Mouse (Mus musculus) CH12F3 (cell line): ENCODE measurements around the gene Cd3g.
"Not testable (repeated sequence)": the region's sequence is repeated elsewhere in the genome, so short reads cannot be mapped to it uniquely, and the experiment has no call there.

ENCODE experiments used
- in situ Hi-C: fragments of 300-500 bp; cut with MboI; formaldehyde crosslinking; loops from 2 replicates; pipeline ENCODE4 v1.14.3; 2020; ENCODE audit warnings: low sequenced_read_pairs

Gene Cd3g

GRCm38 (mm10) chr9:44986242-44986781 lies 6.1 kb upstream of the Cd3g start:
- in situ Hi-C loops, result no loop called here

- in situ Hi-C loops, result no loop called here
Observed at GRCm38 (mm10) chr9:44985721-44986161, 5.5 kb upstream of the Cd3g start.

GRCm38 (mm10) chr9:44983001-44983400 lies 2.8 kb upstream of the Cd3g start:
- in situ Hi-C loops, result no loop called here

GRCm38 (mm10) chr9:44982531-44982930 lies 2.3 kb upstream of the Cd3g start:
- in situ Hi-C loops, result no loop called here

- in situ Hi-C loops, result no loop called here
Observed at GRCm38 (mm10) chr9:44982081-44982480, 1.9 kb upstream of the Cd3g start.

GRCm38 (mm10) chr9:44981676-44982075 lies 1.4 kb upstream of the Cd3g start, which contains the start of gene Cd3d:
Gene Cd3d (plus strand): TSS chr9:44981786.
- in situ Hi-C loops, result no loop called here

GRCm38 (mm10) chr9:44981104-44981503 lies 873 bp upstream of the Cd3g start:
- in situ Hi-C loops, result no loop called here

GRCm38 (mm10) chr9:44979806-44980205 lies 425 bp downstream of the Cd3g start:
- in situ Hi-C loops, result no loop called here

GRCm38 (mm10) chr9:44977813-44978212 lies 2.4 kb downstream of the Cd3g start:
- in situ Hi-C loops, result no loop called here

- in situ Hi-C loops, result no loop called here
Observed at GRCm38 (mm10) chr9:44969450-44969849, 10.8 kb downstream of the Cd3g start.

- in situ Hi-C loops, result not testable (repeated sequence)
Observed at GRCm38 (mm10) chr9:44967763-44968162, 12.5 kb downstream of the Cd3g start.

- in situ Hi-C loops, result no loop called here
Observed at GRCm38 (mm10) chr9:44966815-44967242, 13.4 kb downstream of the Cd3g start.

GRCm38 (mm10) chr9:44965833-44966466 lies 14.3 kb downstream of the Cd3g start:
- in situ Hi-C loops, result no loop called here

GRCm38 (mm10) chr9:44965126-44965832 lies 15.0 kb downstream of the Cd3g start, which contains the start of gene Ube4a:
Gene Ube4a (minus strand): TSS chr9:44965600.
- in situ Hi-C loops, result no loop called here

- in situ Hi-C loops, result no loop called here
Observed at GRCm38 (mm10) chr9:44954432-44954831, 25.8 kb downstream of the Cd3g start.

GRCm38 (mm10) chr9:44947836-44948235 lies 32.4 kb downstream of the Cd3g start:
- in situ Hi-C loops, result no loop called here

GRCm38 (mm10) chr9:44946185-44946695 lies 34.0 kb downstream of the Cd3g start:
- in situ Hi-C loops, result no loop called here

GRCm38 (mm10) chr9:44942421-44942820 lies 37.8 kb downstream of the Cd3g start:
- in situ Hi-C loops, result no loop called here

- in situ Hi-C loops, result no loop called here
Observed at GRCm38 (mm10) chr9:44941756-44942155, 38.5 kb downstream of the Cd3g start.

GRCm38 (mm10) chr9:44921543-44921942 lies 58.7 kb downstream of the Cd3g start:
- in situ Hi-C loops, result no loop called here

GRCm38 (mm10) chr9:44921123-44921468 lies 59.1 kb downstream of the Cd3g start:
- in situ Hi-C loops, result no loop called here
